Mouse (Mus musculus): ENCODE measurements around the gene Xlr4b. TPM values are rescaled to one million over a fixed set of nuclear protein-coding genes. Genes with fewer than 3 reads are reported as not detected.
"Not testable (repeated sequence)": the region's sequence is repeated elsewhere in the genome, so short reads cannot be mapped to it uniquely, and the experiment has no call there.

Xlr4b gene
- 0.50 and 0.88 TPM in 2 replicates for polyA plus RNA-seq (2015; fragmentation: Nextera tagmentation; extraction: Ambion mirVana)

GRCm38 (mm10) chrX:73213819-73214564 lies at the start of gene Xlr4b:
Xlr4b (plus strand) TSS chrX:73214333.
- not testable (repeated sequence) for ATAC-seq; H3K36me3 ChIP-seq (ENCODE audit: control insufficient read depth, insufficient read depth); H3K9ac ChIP-seq (ENCODE audit: low read depth, low read length); H3K27ac ChIP-seq (ENCODE audit: low read depth, low read length); H3K4me2 ChIP-seq (replicated peaks; ENCODE audit: low read depth); H3K4me1 ChIP-seq (replicated peaks; ENCODE audit: control insufficient read depth, insufficient read depth, low read length); H3K9me3 ChIP-seq (ENCODE audit: control insufficient read depth); H3K4me3 ChIP-seq (ENCODE audit: low read depth, low read length); H3K27me3 ChIP-seq (replicated peaks; ENCODE audit: control insufficient read depth, insufficient read depth, low read length)
- WGBS: 80% methylated on average over 11 of the region's 19 CpGs

- H3K27ac ChIP-seq (ENCODE audit: low read depth, low read length); H3K36me3 ChIP-seq (ENCODE audit: control insufficient read depth, insufficient read depth); H3K9ac ChIP-seq (ENCODE audit: low read depth, low read length); H3K4me2 ChIP-seq (replicated peaks; ENCODE audit: low read depth); ATAC-seq; H3K27me3 ChIP-seq (replicated peaks; ENCODE audit: control insufficient read depth, insufficient read depth, low read length); H3K9me3 ChIP-seq (ENCODE audit: control insufficient read depth); H3K4me1 ChIP-seq (replicated peaks; ENCODE audit: control insufficient read depth, insufficient read depth, low read length); H3K4me3 ChIP-seq (ENCODE audit: low read depth, low read length): not testable (repeated sequence)
- WGBS: 68% methylated on average over 5 of the region's 15 CpGs
These were observed 37.2 kb upstream of the Xlr4b start, which contains the start of gene Spin2d for GRCm38 (mm10) chrX:73176889-73177288. Spin2d (minus strand) TSS chrX:73176989.

- H3K27me3 ChIP-seq (replicated peaks; ENCODE audit: control insufficient read depth, insufficient read depth, low read length); H3K9ac ChIP-seq (ENCODE audit: low read depth, low read length); H3K36me3 ChIP-seq (ENCODE audit: control insufficient read depth, insufficient read depth); H3K4me3 ChIP-seq (ENCODE audit: low read depth, low read length); H3K27ac ChIP-seq (ENCODE audit: low read depth, low read length); H3K4me2 ChIP-seq (replicated peaks; ENCODE audit: low read depth); H3K4me1 ChIP-seq (replicated peaks; ENCODE audit: control insufficient read depth, insufficient read depth, low read length); ATAC-seq; H3K9me3 ChIP-seq (ENCODE audit: control insufficient read depth): not testable (repeated sequence)
- WGBS: 79% methylated on average over 11 of the region's 12 CpGs
These were observed 22.2 kb upstream of the Xlr4b start, which contains the start of gene Xlr3b for GRCm38 (mm10) chrX:73191934-73192333. Xlr3b (plus strand) TSS chrX:73192207.

DNA sequence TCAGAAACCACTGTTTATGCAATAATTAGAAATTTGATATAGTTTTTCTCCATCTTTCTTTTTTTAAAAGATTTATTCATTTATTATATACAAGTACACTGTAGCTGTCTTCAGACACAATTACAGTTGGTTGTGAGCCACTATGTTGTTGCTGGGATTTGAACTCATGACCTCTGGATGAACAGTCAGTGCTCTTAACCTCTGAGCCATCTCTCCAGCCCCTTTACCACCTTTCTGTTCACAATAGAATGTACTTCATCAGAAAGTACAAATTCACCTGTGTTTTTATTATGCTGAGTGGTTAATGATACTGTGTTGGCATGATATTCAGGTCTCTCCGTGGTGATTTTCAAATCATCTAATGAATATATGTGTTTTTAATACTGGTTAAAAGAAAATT lies 11.2 kb downstream of the Xlr4b start:
- H3K4me2 ChIP-seq (replicated peaks; ENCODE audit: low read depth): no peak overlapping the region
- no peaks in the 10 kb centered on the region for H3K36me3 ChIP-seq (ENCODE audit: control insufficient read depth, insufficient read depth)
- no peaks in the 10 kb centered on the region for H3K27me3 ChIP-seq (replicated peaks; ENCODE audit: control insufficient read depth, insufficient read depth, low read length)
- no peak overlapping the region for H3K4me3 ChIP-seq (ENCODE audit: low read depth, low read length)
- no peak for TF ChIP-seq CTCF (IDR thresholded peaks at IDR 0.05; ENCODE audit: low read depth)
- no peak overlapping the region for H3K27ac ChIP-seq (ENCODE audit: low read depth, low read length)
- H3K9me3 ChIP-seq (ENCODE audit: control insufficient read depth): no peaks in the 10 kb centered on the region
- no peaks in the 10 kb centered on the region for H3K4me1 ChIP-seq (replicated peaks; ENCODE audit: control insufficient read depth, insufficient read depth, low read length)
- 59% methylated on average over 1 of the region's 1 CpGs for WGBS
- no peak for ATAC-seq
- H3K9ac ChIP-seq (ENCODE audit: low read depth, low read length): no peak overlapping the region

DNA sequence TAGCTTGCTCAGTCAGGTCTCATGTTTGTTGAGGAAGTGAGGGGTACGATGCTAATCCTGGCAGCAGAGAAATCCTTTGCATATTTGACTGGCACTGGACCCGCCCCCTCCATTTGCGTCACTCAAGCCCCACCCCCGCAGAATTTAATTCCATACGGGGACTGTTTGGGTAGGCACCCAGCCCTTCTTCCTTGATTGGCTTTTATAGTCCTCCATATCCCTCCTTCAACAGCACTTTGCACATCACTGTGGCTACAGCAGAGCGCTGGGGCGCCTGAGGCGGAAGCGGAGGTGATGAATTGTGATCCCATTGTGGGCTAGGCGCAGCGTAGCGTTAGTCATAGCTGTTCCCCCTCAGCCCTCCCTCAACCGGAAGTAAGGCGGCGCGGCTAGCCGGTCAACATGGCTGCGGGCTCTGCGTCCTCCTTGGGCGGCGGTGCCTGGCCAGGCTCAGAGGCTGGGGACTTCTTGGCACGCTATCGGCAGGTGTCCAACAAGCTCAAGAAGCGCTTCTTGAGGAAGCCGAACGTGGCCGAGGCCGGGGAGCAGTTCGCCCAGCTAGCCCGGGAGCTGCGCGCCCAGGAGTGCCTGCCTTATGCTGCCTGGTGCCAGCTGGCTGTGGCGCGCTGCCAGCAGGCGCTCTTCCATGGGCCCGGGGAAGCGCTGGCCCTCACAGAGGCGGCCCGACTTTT lies 13.9 kb downstream of the Xlr4b start, which contains the start of gene F8a:
TSS of gene F8a (plus strand) at position 378 of the 692 bp plus-strand sequence.
- Histone ChIP-seq H3K27me3 (replicated peaks; ENCODE audit: control insufficient read depth, insufficient read depth, low read length) (no peaks in the 10 kb centered on the region), H3K36me3 (ENCODE audit: control insufficient read depth, insufficient read depth) (no peaks in the 10 kb centered on the region), H3K4me1 (replicated peaks; ENCODE audit: control insufficient read depth, insufficient read depth, low read length) (no peaks in the 10 kb centered on the region), H3K9me3 (ENCODE audit: control insufficient read depth) (no peaks in the 10 kb centered on the region), H3K4me3 (ENCODE audit: low read depth, low read length) (peak within 1 kb of the TSS; percentile 60), H3K4me2 (replicated peaks; ENCODE audit: low read depth) (peak within 1 kb of the TSS; percentile 77), H3K9ac (ENCODE audit: low read depth, low read length) (peak within 1 kb of the TSS; percentile 62), H3K27ac (ENCODE audit: low read depth, low read length) (peak within 1 kb of the TSS; percentile 94)
- ATAC-seq: peak; percentile 95
- 17% methylated on average over 37 of the region's 39 CpGs for WGBS
- no peak for TF ChIP-seq CTCF (IDR thresholded peaks at IDR 0.05; ENCODE audit: low read depth)

DNA sequence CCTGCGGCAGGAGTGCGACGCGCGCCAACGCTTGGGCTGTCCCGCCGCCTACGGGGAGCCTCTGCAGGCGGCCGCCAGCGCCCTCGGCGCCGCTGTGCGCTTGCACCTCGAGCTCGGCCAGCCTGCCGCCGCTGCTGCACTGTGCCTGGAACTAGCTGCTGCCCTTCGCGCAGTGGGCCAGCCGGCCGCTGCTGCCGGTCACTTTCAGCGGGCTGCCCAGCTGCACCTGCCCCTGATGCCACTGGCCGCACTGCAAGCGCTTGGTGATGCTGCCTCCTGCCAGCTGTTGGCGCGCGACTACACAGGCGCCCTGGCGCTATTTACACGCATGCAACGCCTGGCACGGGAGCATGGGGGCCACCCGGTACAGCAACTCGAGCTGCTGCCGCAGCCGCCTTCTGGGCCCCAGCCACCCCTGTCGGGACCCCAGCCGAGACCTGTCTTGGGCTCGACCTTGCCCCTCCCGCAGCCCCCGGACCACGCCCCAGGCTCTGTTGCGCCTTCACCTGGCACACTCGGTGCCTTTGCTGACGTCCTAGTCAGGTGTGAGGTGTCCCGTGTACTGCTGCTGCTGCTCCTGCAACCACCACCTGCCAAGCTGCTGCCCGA lies 14.6 kb downstream of the Xlr4b start:
- Histone ChIP-seq H3K4me1 (replicated peaks; ENCODE audit: control insufficient read depth, insufficient read depth, low read length) (no peaks in the 10 kb centered on the region), H3K9me3 (ENCODE audit: control insufficient read depth) (no peaks in the 10 kb centered on the region), H3K4me2 (replicated peaks; ENCODE audit: low read depth) (peak overlapping the region; percentile 77), H3K9ac (ENCODE audit: low read depth, low read length) (peak overlapping the region; percentile 62), H3K36me3 (ENCODE audit: control insufficient read depth, insufficient read depth) (no peaks in the 10 kb centered on the region), H3K27me3 (replicated peaks; ENCODE audit: control insufficient read depth, insufficient read depth, low read length) (no peaks in the 10 kb centered on the region), H3K27ac (ENCODE audit: low read depth, low read length) (peak overlapping the region; percentile 94), H3K4me3 (ENCODE audit: low read depth, low read length) (peak overlapping the region; percentile 60)
- WGBS: 16% methylated on average over 37 of the region's 51 CpGs
- ATAC-seq: peak; percentile 63
- TF ChIP-seq CTCF (IDR thresholded peaks at IDR 0.05; ENCODE audit: low read depth): peak; percentile 45

Data from intestine, postnatal 0 days (tissue).